Mouse (Mus musculus) CD4-positive, CD25-positive, alpha-beta regulatory T cell, adult 2 months (primary cell): ENCODE results near the gene Pglyrp1.

Experiments
- DNase-seq: peaks from one replicate; pipeline ENCODE4 v3.0.0-alpha.2; 2012; ENCODE audit warnings: low read depth, low spot score

Gene Pglyrp1

DNA sequence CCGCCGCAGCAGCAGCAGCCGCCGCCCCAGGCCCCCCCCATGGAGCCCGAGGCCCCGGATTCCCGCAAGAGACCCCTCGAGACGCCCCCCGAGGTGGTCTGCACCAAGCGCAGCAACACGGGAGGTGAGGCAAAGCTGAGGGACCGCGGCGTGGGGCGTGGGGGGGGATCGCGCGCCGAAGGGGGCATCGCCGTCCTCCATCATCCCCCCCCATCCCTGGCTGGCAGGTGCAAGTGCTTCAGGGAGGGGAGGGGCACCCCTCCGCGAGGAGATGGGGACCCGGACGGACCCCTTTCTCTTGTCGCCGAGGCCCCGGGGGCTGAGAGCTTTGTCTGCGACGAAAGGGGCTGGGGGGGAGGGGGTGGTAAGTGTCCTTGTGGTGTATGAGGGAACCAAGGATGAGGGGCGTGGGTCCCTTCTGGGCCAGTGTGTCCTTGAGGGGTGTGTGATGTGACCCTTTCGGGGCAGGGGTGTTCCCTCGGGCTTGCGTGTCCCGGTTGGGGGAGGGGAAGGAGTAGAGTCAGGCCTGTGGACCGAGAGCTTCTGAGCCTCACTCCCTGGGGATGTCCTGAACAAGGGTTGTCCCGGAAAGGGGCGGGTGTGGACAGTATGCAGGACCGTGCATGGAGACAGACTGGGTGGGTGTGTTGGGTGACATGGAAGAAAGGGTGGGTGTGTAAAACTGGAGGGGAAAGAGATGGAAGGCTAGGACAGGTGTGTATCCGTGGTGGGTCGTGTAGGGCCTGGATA lies 55.1 kb downstream of the Pglyrp1 start:
- peak; percentile 37 for DNase-seq

- DNase-seq, result no peak
Observed at GRCm38 (mm10) chr7:18926911-18927310, 55.8 kb downstream of the Pglyrp1 start.

- DNase-seq, result no peak
Observed at GRCm38 (mm10) chr7:18927759-18928158, 56.6 kb downstream of the Pglyrp1 start.
